In genomic region chr4:46574024-46574753, GRCm38 (mm10) we compare ENCODE assay signal across 11 mouse cellular contexts. TPM values are rescaled to one million over a fixed set of nuclear protein-coding genes. Genes with fewer than 3 reads are reported as not detected.
DNase-seq lines count a peak whose midpoint lies in the region; ATAC-seq lines count a peak whose summit lies in the region.
"Had no signal": no experiment of that assay in that cellular context is flagged by ENCODE, and none has a peak within 500 bp of the region (broad histone marks: within the 10 kb centered on the region; RNA-seq: fewer than 3 reads in every experiment).

No protein-coding gene starts in this region.

- ATAC-seq in granulocyte monocyte progenitor cell, adult 5-6 weeks (replicated peaks; ENCODE audit: poor library complexity, severe bottlenecking): peak; percentile 20; the same call in 1 of the 2 replicates

- H3K27me3 ChIP-seq in splenic B cell, adult 2 months (ENCODE audit: control insufficient read depth, insufficient read depth, low read length, poor library complexity, severe bottlenecking): no peaks in the 10 kb centered on the region
- H3K27me3 ChIP-seq: limb, embryonic 13.5 days had no signal

- peak; percentile 38 for DNase-seq in cerebellum, adult 11 months
- no peak for DNase-seq in cerebellum, adult 9-10 months
- DNase-seq in retina, postnatal 1 day: peak; percentile 42
- DNase-seq in retina, embryonic 14.5 days (ENCODE audit: low spot score): no peak
- peak; percentile 34 for DNase-seq in splenic B cell, adult 2 months (ENCODE audit: low read depth, low spot score)
- no peak for DNase-seq in frontal cortex, adult 2 months (ENCODE audit: extremely low spot score in 1 of 2, low spot score in 1 of 2)
- no peak for DNase-seq in frontal cortex, postnatal 25 days (ENCODE audit: low spot score in 2 of 2)
- DNase-seq: lung, postnatal 14 days had no signal

- H3K36me3 ChIP-seq in splenic B cell, adult 2 months (ENCODE audit: control insufficient read depth, insufficient read depth, low read length, poor library complexity, severe bottlenecking): no peaks in the 10 kb centered on the region
- H3K36me3 ChIP-seq: heart, embryonic 10.5 days; limb, embryonic 13.5 days had no signal

RNA-seq across cellular contexts. Expression of gene Coro2a, which starts 27.8 kb away (rescaled TPM):
- 73.0 and 78.4 TPM in 2 replicates for total RNA-seq in granulocyte monocyte progenitor cell, adult 5-6 weeks (2014; fragmentation: Nextera tagmentation)
- total RNA-seq in granulocyte monocyte progenitor cell, adult 5-6 weeks (2017): 22.0 and 28.4 TPM in 2 replicates
- polyA plus RNA-seq in frontal cortex, adult 2 months (2012; rRNA removed): 13.3 and 15.2 TPM in 2 replicates

RNA-seq across cellular contexts. Expression of gene Trim14, which starts 38.2 kb away (rescaled TPM):
- 21.1 and 34.2 TPM in 2 replicates for total RNA-seq in granulocyte monocyte progenitor cell, adult 5-6 weeks (2014; fragmentation: Nextera tagmentation)
- total RNA-seq in granulocyte monocyte progenitor cell, adult 5-6 weeks (2017): 15.6 and 16.3 TPM in 2 replicates
- 1.00 and 1.1 TPM in 2 replicates for polyA plus RNA-seq in frontal cortex, adult 2 months (2012; rRNA removed)

Comparison
In these comparisons a context has a peak if more than half of its experiments do, and no peak if none do; other contexts are left out.
1. DNase-seq: peak in cerebellum, adult 11 months (single experiment), retina, postnatal 1 day (single experiment) and splenic B cell, adult 2 months (single experiment); none in cerebellum, adult 9-10 months (single experiment), retina, embryonic 14.5 days (single experiment), frontal cortex, adult 2 months (0 of 2) and frontal cortex, postnatal 25 days (0 of 2).